Mouse (Mus musculus): ENCODE measurements around the gene Qrich2.
A peak's percentile ranks its signal among the peaks of the same experiment; 100 is the strongest.
"Not testable (repeated sequence)": the region's sequence is repeated elsewhere in the genome, so short reads cannot be mapped to it uniquely, and the experiment has no call there.

Qrich2 gene

GRCm38 (mm10) chr11:116466141-116466540, at the start of gene Qrich2:
Gene Qrich2, minus strand, starts transcription at chr11:116466241.
- DNase-seq (ENCODE audit: low read depth, low spot score), result no peak

- DNase-seq (ENCODE audit: low read depth, low spot score), result no peak
These were observed 49.4 kb upstream of the Qrich2 start for GRCm38 (mm10) chr11:116515330-116516020.

- DNase-seq (ENCODE audit: low read depth, low spot score), result no peak
These were observed 47.5 kb upstream of the Qrich2 start for GRCm38 (mm10) chr11:116513531-116514038.

GRCm38 (mm10) chr11:116512987-116513386, 46.9 kb upstream of the Qrich2 start:
- no peak for DNase-seq (ENCODE audit: low read depth, low spot score)

- DNase-seq (ENCODE audit: low read depth, low spot score), result no peak
These were observed 46.1 kb upstream of the Qrich2 start for GRCm38 (mm10) chr11:116512154-116512553.

- no peak for DNase-seq (ENCODE audit: low read depth, low spot score)
These were observed 45.3 kb upstream of the Qrich2 start for GRCm38 (mm10) chr11:116511301-116511868.

GRCm38 (mm10) chr11:116508689-116509088, 42.6 kb upstream of the Qrich2 start:
- no peak for DNase-seq (ENCODE audit: low read depth, low spot score)

GRCm38 (mm10) chr11:116506151-116506875, 40.3 kb upstream of the Qrich2 start:
- no peak for DNase-seq (ENCODE audit: low read depth, low spot score)

- DNase-seq (ENCODE audit: low read depth, low spot score), result no peak
These were observed 39.5 kb upstream of the Qrich2 start for GRCm38 (mm10) chr11:116505573-116505972.

- DNase-seq (ENCODE audit: low read depth, low spot score), result no peak
These were observed 38.5 kb upstream of the Qrich2 start for GRCm38 (mm10) chr11:116504516-116504915.

- DNase-seq (ENCODE audit: low read depth, low spot score), result peak; percentile 45
These were observed 35.1 kb upstream of the Qrich2 start for GRCm38 (mm10) chr11:116501005-116501746.

GRCm38 (mm10) chr11:116499018-116499417, 33.0 kb upstream of the Qrich2 start:
- no peak for DNase-seq (ENCODE audit: low read depth, low spot score)

GRCm38 (mm10) chr11:116498596-116498995, 32.6 kb upstream of the Qrich2 start:
- no peak for DNase-seq (ENCODE audit: low read depth, low spot score)

GRCm38 (mm10) chr11:116497313-116497712, 31.3 kb upstream of the Qrich2 start:
- no peak for DNase-seq (ENCODE audit: low read depth, low spot score)

GRCm38 (mm10) chr11:116494474-116495174, 28.6 kb upstream of the Qrich2 start:
- DNase-seq (ENCODE audit: low read depth, low spot score), result no peak

- DNase-seq (ENCODE audit: low read depth, low spot score), result no peak
These were observed 27.8 kb upstream of the Qrich2 start, which contains the start of gene Prpsap1 for GRCm38 (mm10) chr11:116493795-116494252. Gene Prpsap1, minus strand, starts transcription at chr11:116494202.

GRCm38 (mm10) chr11:116493191-116493590, 27.1 kb upstream of the Qrich2 start:
- no peak for DNase-seq (ENCODE audit: low read depth, low spot score)

GRCm38 (mm10) chr11:116492507-116492906, 26.5 kb upstream of the Qrich2 start:
- not testable (repeated sequence) for DNase-seq (ENCODE audit: low read depth, low spot score)

GRCm38 (mm10) chr11:116491338-116491737, 25.3 kb upstream of the Qrich2 start:
- DNase-seq (ENCODE audit: low read depth, low spot score), result no peak

GRCm38 (mm10) chr11:116490232-116491107, 24.4 kb upstream of the Qrich2 start:
- DNase-seq (ENCODE audit: low read depth, low spot score), result peak; percentile 91

Measured in retina, adult 2 months (tissue).